27 mouse cellular contexts compared by ENCODE assay signal in genomic region chr2:22740441-22740840, GRCm38 (mm10). TPM values are rescaled to one million over a fixed set of nuclear protein-coding genes. Genes with fewer than 3 reads are reported as not detected.
DNase-seq lines count a peak whose midpoint lies in the region; ATAC-seq and TF ChIP-seq lines count a peak whose summit lies in the region.
"Had no signal": no experiment of that assay in that cellular context is flagged by ENCODE, and none has a peak within 500 bp of the region (broad histone marks: within the 10 kb centered on the region; RNA-seq: fewer than 3 reads in every experiment).

No protein-coding gene starts in this region.

- H3K27ac ChIP-seq in MEL (ENCODE audit: control insufficient read depth, low read depth, low read length): no peak overlapping the region
- no peak overlapping the region for H3K27ac ChIP-seq in hindbrain, embryonic 11.5 days (ENCODE audit: low read depth, low read length)
- H3K27ac ChIP-seq: embryonic facial prominence, embryonic 10.5 days; embryonic facial prominence, embryonic 13.5 days; forebrain, embryonic 12.5 days; forebrain, embryonic 15.5 days; heart, adult 2 months; heart, embryonic 10.5 days; hindbrain, embryonic 13.5 days had no signal

- H3K36me3 ChIP-seq in MEL (ENCODE audit: control insufficient read depth in 1 of 2, insufficient read depth in 2 of 2, low read length in 2 of 2): no peaks in the 10 kb centered on the region
- no peaks in the 10 kb centered on the region for H3K36me3 ChIP-seq in hindbrain, embryonic 11.5 days (ENCODE audit: control insufficient read depth, insufficient read depth, low read length)
- H3K36me3 ChIP-seq: embryonic facial prominence, embryonic 10.5 days; embryonic facial prominence, embryonic 13.5 days; forebrain, embryonic 12.5 days; forebrain, embryonic 15.5 days; G1E; heart, embryonic 10.5 days; hindbrain, embryonic 13.5 days had no signal

- TF ChIP-seq POLR2A in MEL (IDR thresholded peaks at IDR 0.05; ENCODE audit: control insufficient read depth in 1 of 2, insufficient read depth in 1 of 2, low read depth in 1 of 2, low read length in 2 of 2, poor library complexity in 1 of 2): no peak

- H3K9ac ChIP-seq in MEL (ENCODE audit: control insufficient read depth, low read depth, low read length, poor library complexity, severe bottlenecking): no peak overlapping the region
- no peak overlapping the region for H3K9ac ChIP-seq in hindbrain, embryonic 11.5 days (ENCODE audit: low read depth, low read length)
- H3K9ac ChIP-seq: embryonic facial prominence, embryonic 13.5 days; forebrain, embryonic 12.5 days; forebrain, embryonic 15.5 days; hindbrain, embryonic 13.5 days had no signal

- ATAC-seq in hindbrain, embryonic 11.5 days (ENCODE audit: low FRiP score): no peak
- ATAC-seq: CD4-positive, CD25-positive, alpha-beta regulatory T cell, adult 4 months; forebrain, embryonic 15.5 days; hindbrain, embryonic 16.5 days; intestine, embryonic 16.5 days had no signal

- no peak for TF ChIP-seq CTCF in MEL (IDR thresholded peaks at IDR 0.05 in 2 of 3, conservative IDR thresholded peaks at IDR 0.05 in 1 of 3; ENCODE audit: control insufficient read depth in 1 of 3, insufficient read depth in 1 of 3, low read depth in 2 of 3, low read length in 3 of 3, poor library complexity in 1 of 3, severe bottlenecking in 1 of 3)

- TF ChIP-seq RAD21 in MEL (IDR thresholded peaks at IDR 0.05; ENCODE audit: low read depth, low read length): no peak

- H3K4me3 ChIP-seq in MEL (ENCODE audit: control insufficient read depth in 1 of 2, insufficient read depth in 1 of 2, low read depth in 2 of 2, low read length in 2 of 2): no peak overlapping the region
- no peak overlapping the region for H3K4me3 ChIP-seq in hindbrain, embryonic 11.5 days (ENCODE audit: low read depth, low read length)
- H3K4me3 ChIP-seq: embryonic facial prominence, embryonic 10.5 days; embryonic facial prominence, embryonic 13.5 days; erythroblast, embryonic 14.5 days; forebrain, embryonic 12.5 days; forebrain, embryonic 15.5 days; heart, adult 2 months; heart, embryonic 10.5 days; hindbrain, embryonic 13.5 days had no signal

- H3K4me2 ChIP-seq in hindbrain, embryonic 11.5 days (replicated peaks; ENCODE audit: low read depth, low read length): no peak overlapping the region
- H3K4me2 ChIP-seq: embryonic facial prominence, embryonic 13.5 days; forebrain, embryonic 12.5 days; forebrain, embryonic 15.5 days; hindbrain, embryonic 13.5 days had no signal

- no peaks in the 10 kb centered on the region for H3K27me3 ChIP-seq in MEL (ENCODE audit: control insufficient read depth in 1 of 2, insufficient read depth in 2 of 2, low read length in 2 of 2)
- no peaks in the 10 kb centered on the region; the same call in 1 of the 2 replicates for H3K27me3 ChIP-seq in hindbrain, embryonic 11.5 days (ENCODE audit: control insufficient read depth, insufficient read depth, low read length)
- H3K27me3 ChIP-seq: forebrain, embryonic 12.5 days; forebrain, embryonic 15.5 days; hindbrain, embryonic 13.5 days had no signal

- H3K79me2 ChIP-seq in MEL (ENCODE audit: control insufficient read depth, insufficient read depth, low read length, poor library complexity): no peaks in the 10 kb centered on the region

- WGBS in hindbrain, embryonic 11.5 days: 74% methylated on average over 1 of the region's 1 CpGs

- H3K9me3 ChIP-seq in MEL (replicated peaks; ENCODE audit: insufficient read depth, low read length): no peaks in the 10 kb centered on the region
- no peaks in the 10 kb centered on the region for H3K9me3 ChIP-seq in hindbrain, embryonic 11.5 days (ENCODE audit: control insufficient read depth, low read length)
- H3K9me3 ChIP-seq: embryonic facial prominence, embryonic 10.5 days; embryonic facial prominence, embryonic 13.5 days; forebrain, embryonic 12.5 days; forebrain, embryonic 15.5 days; heart, embryonic 10.5 days; hindbrain, embryonic 13.5 days had no signal

- no peaks in the 10 kb centered on the region for H3K4me1 ChIP-seq in MEL (ENCODE audit: control insufficient read depth in 1 of 2, insufficient read depth in 2 of 2, low read length in 2 of 2)
- no peaks in the 10 kb centered on the region for H3K4me1 ChIP-seq in hindbrain, embryonic 11.5 days (replicated peaks; ENCODE audit: control insufficient read depth, insufficient read depth, low read length)
- H3K4me1 ChIP-seq: embryonic facial prominence, embryonic 13.5 days; heart, embryonic 10.5 days had no signal

- peak; percentile 5 for DNase-seq in embryo, embryonic 10 days (ENCODE audit: low spot score)
- DNase-seq in embryo, embryonic 11 days: no peak
- DNase-seq in MEL (ENCODE audit: low read depth, low spot score) (peak; percentile 66), ZHBTc4 (ENCODE audit: low read depth, low spot score) (peak; percentile 84)
- DNase-seq in left cerebral cortex, adult 9 months (ENCODE audit: low spot score in 2 of 2): no peak
- DNase-seq in yolk sac, embryonic 10.5 days (ENCODE audit: low spot score): no peak
- no peak for DNase-seq in hindbrain, embryonic 11.5 days (ENCODE audit: low spot score)
- no peak for DNase-seq in thymus, postnatal 4 days
- DNase-seq: adrenal gland, adult 8-10 months; adrenal gland, postnatal 25 days; cerebellum, adult 18-20 months; cerebellum, adult 9-10 months; gastrocnemius, postnatal 10 days; gastrocnemius, postnatal 36 days; heart, adult 2 months; kidney, adult 18-20 months had no signal

- no peak for TF ChIP-seq EP300 in MEL (IDR thresholded peaks at IDR 0.05; ENCODE audit: low read depth in 1 of 2, low read length in 2 of 2)

TF ChIP-seq in MEL, 35 proteins besides CTCF, POLR2A, EP300 and RAD21:
- no peak for TF ChIP-seq ETS1 (IDR thresholded peaks at IDR 0.05; ENCODE audit: low read depth, low read length)
- no peak for TF ChIP-seq MXI1 (IDR thresholded peaks at IDR 0.05; ENCODE audit: low read depth, low read length)
- no peak for TF ChIP-seq MEF2A (IDR thresholded peaks at IDR 0.05; ENCODE audit: extremely low read depth, insufficient replicate concordance, low read depth, low read length, poor library complexity, severe bottlenecking)
- TF ChIP-seq HCFC1 (IDR thresholded peaks at IDR 0.05; ENCODE audit: low read depth, low read length): no peak
- TF ChIP-seq USF1 (IDR thresholded peaks at IDR 0.05; ENCODE audit: low read depth, low read length): no peak
- no peak for TF ChIP-seq NELFE (IDR thresholded peaks at IDR 0.05; ENCODE audit: low read depth, low read length)

RNA-seq across cellular contexts. Expression of gene Apbb1ip, which starts 33.5 kb away (rescaled TPM):
- 7.4 and 10.8 TPM in 2 replicates for total RNA-seq in MEL (2012; rRNA removed)
- polyA plus RNA-seq in MEL (2012; ENCODE audit: insufficient read depth in 1 of 2, insufficient read length in 2 of 2, low read depth in 1 of 2, low replicate concordance in 2 of 2, missing spikeins in 1 of 2): 10 to 100 TPM in 1 of 2 experiments, not detected in 1; 60.7 TPM
- 0.81 and 1.2 TPM in 2 replicates for polyA plus RNA-seq in hindbrain, embryonic 11.5 days (2014; fragmentation: Nextera tagmentation; extraction: Ambion mirVana)

Comparison
In these comparisons a context has a peak if more than half of its experiments do, and no peak if none do; other contexts are left out.
1. DNase-seq: peak in embryo, embryonic 10 days (single experiment), MEL (single experiment) and ZHBTc4 (single experiment); none in embryo, embryonic 11 days (single experiment), left cerebral cortex, adult 9 months (0 of 2), yolk sac, embryonic 10.5 days (single experiment), hindbrain, embryonic 11.5 days (single experiment) and thymus, postnatal 4 days (single experiment).
2. RNA of gene Apbb1ip, which starts 33.5 kb away (polyA plus RNA-seq): 60.7 TPM in MEL; 0.81 to 1.2 TPM in hindbrain, embryonic 11.5 days; every median in the first group is over 10 times any median in the second.